Mouse (Mus musculus) kidney, postnatal 0 days (tissue): ENCODE measurements at regions not wholly inside any gene's neighbourhood (a gene's known extent, or its start where the extent isn't known, plus 50 kb on each side); places are given as distances from the start of the nearest gene placed in this dataset.

ENCODE experiments used
- ATAC-seq: fragments of 200-750 bp; cut with Nextera tagmentation; replicated peaks from 2 replicates; pipeline ENCODE4 v1.8.0; 2017; ENCODE audit warnings: low read depth, moderate number of reproducible peaks, moderate TSS enrichment, moderate library complexity; ENCODE audit not compliant: low FRiP score
- DNase-seq: peaks from one replicate; pipeline ENCODE4 v3.0.0-alpha.2; 2016; ENCODE audit warnings: low spot score
- H3K27ac ChIP-seq: fragments of 300-500 bp; sonication (generic); 2 replicates; pipeline ENCODE4 v1.5.1; 2014; ENCODE audit warnings: mild to moderate bottlenecking
- H3K27me3 ChIP-seq: fragments of 300-500 bp; sonication (generic); 2 replicates; pipeline ENCODE4 v1.6.1; 2014; ENCODE audit warnings: low read length, mixed read lengths; ENCODE audit not compliant: insufficient read depth
- H3K36me3 ChIP-seq: fragments of 300-500 bp; sonication (generic); 2 replicates; pipeline ENCODE4 v1.6.1; 2014; ENCODE audit warnings: low read length, mixed read lengths; ENCODE audit not compliant: insufficient read depth
- H3K4me1 ChIP-seq: fragments of 300-500 bp; sonication (generic); replicated peaks from 2 replicates; pipeline ENCODE4 v1.6.1; 2014; ENCODE audit warnings: antibody characterized with exemption, low read length, mixed read lengths; ENCODE audit not compliant: insufficient read depth
- H3K4me2 ChIP-seq: fragments of 300-500 bp; sonication (generic); 2 replicates; pipeline ENCODE4 v1.6.1; 2014; ENCODE audit warnings: mild to moderate bottlenecking, low read length, moderate library complexity, mixed read lengths
- H3K4me3 ChIP-seq: fragments of 300-500 bp; sonication (generic); replicated peaks from 2 replicates; pipeline ENCODE4 v1.5.1; 2014; ENCODE audit warnings: low read depth, low read length
- H3K9ac ChIP-seq: fragments of 300-500 bp; sonication (generic); 2 replicates; pipeline ENCODE4 v1.6.1; 2014; ENCODE audit warnings: low read depth, low read length
- H3K9me3 ChIP-seq: fragments of 300-500 bp; sonication (generic); replicated peaks from 2 replicates; pipeline ENCODE4 v1.6.1; 2016; ENCODE audit warnings: low read length, inconsistent platforms, mixed read lengths
- CTCF ChIP-seq: IDR thresholded peaks from 2 replicates; pipeline ENCODE4 v1.5.1; 2016; ENCODE audit warnings: antibody characterized with exemption, low read depth, mild to moderate bottlenecking, moderate library complexity
- WGBS: fragments of 180-500 bp; shearing (Covaris S2); extraction: QIAGEN DNeasy Blood & Tissue Kit; methylation state at CpG from one replicate; pipeline ENCODE4 v1.1.7; 2014; 5-methylcytosine and 5-hydroxymethylcytosine counted together

DNA sequence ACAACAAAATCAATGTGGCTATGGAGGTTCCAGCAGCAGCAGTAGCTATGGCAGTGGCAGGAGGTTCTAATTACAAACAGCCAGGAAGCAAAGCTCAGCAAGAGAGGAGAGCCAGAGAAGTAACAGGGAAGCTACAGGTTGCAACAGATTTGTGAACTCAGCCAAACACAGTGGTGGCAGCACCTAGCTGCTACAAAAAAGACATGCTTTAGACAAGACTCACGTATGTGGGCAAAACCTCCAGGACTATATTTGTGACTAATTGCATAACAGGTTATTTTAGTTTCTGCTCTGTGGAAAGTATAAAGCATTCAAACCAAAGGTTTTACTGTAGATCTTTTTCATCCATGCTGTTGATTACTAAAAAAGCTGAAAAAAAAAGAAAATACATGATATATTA lies 166.1 kb upstream of the Megf9 start:
- no peaks in the 10 kb centered on the region for H3K27me3 ChIP-seq
- no peak for TF ChIP-seq CTCF
- H3K4me1 ChIP-seq: no peaks in the 10 kb centered on the region
- no peak overlapping the region for H3K4me2 ChIP-seq
- no peaks in the 10 kb centered on the region for H3K9me3 ChIP-seq
- no peak overlapping the region for H3K4me3 ChIP-seq
- no peak for ATAC-seq
- H3K36me3 ChIP-seq: no peaks in the 10 kb centered on the region
- 84% methylated on average over 1 of the region's 1 CpGs for WGBS
- H3K9ac ChIP-seq: no peak overlapping the region
- H3K27ac ChIP-seq: no peak overlapping the region
- no peak for DNase-seq

DNA sequence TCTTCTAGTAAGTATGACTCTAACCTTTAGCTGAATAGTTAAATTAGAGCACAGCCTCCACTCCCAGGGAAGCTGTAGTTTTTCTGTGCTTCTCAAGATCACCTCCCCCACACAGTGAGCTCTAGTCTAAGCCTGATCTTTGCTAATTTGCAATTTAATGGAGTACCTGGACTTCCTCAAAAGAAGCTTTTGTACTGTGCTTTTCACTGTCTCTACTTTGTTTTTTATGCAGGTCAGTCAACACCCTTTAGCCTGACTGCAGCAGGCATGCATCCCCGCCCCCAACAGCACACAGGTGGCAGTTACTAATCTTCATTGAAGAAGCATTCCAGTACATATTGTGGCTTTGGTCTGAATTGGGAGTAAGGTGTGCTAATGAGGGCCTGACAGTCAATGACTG lies 129.4 kb upstream of the Megf9 start:
- ATAC-seq (no peak), DNase-seq (no peak)
- Histone ChIP-seq H3K4me1 (no peaks in the 10 kb centered on the region), H3K9ac (no peak overlapping the region), H3K27me3 (no peaks in the 10 kb centered on the region), H3K4me2 (no peak overlapping the region), H3K9me3 (no peaks in the 10 kb centered on the region), H3K4me3 (no peak overlapping the region), H3K27ac (no peak overlapping the region), H3K36me3 (no peaks in the 10 kb centered on the region)
- WGBS: 83% methylated on average over 1 of the region's 1 CpGs
- no peak for TF ChIP-seq CTCF

DNA sequence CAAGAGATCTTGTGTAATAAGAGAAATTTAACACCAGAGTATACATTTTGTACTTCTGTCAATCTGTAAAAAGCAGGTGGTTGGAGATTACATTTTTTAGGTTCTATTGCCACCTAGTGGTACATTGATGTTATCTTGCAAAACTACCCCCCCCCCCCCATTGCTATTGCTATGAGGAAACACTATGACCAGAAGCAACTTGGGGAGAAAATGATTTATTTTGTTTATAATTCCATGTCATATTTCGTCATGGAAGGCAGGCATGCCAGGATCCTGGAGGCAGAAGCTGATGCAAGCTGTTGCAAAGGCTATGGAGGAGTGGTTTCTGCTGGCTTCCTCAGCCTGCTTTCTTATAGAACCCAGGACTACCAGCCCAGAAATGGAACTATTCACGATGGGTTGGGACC lies 86.6 kb upstream of the Megf9 start:
- Histone ChIP-seq H3K27me3 (no peaks in the 10 kb centered on the region), H3K4me1 (no peaks in the 10 kb centered on the region), H3K27ac (no peak overlapping the region), H3K9ac (no peak overlapping the region), H3K36me3 (no peaks in the 10 kb centered on the region), H3K4me3 (no peak overlapping the region), H3K4me2 (no peak overlapping the region), H3K9me3 (no peaks in the 10 kb centered on the region)
- TF ChIP-seq CTCF: peak; percentile 65
- DNase-seq (peak; percentile 59), ATAC-seq (peak; percentile 52; the same call in 1 of the 2 replicates)
- WGBS: 46% methylated on average over 2 of the region's 2 CpGs

DNA sequence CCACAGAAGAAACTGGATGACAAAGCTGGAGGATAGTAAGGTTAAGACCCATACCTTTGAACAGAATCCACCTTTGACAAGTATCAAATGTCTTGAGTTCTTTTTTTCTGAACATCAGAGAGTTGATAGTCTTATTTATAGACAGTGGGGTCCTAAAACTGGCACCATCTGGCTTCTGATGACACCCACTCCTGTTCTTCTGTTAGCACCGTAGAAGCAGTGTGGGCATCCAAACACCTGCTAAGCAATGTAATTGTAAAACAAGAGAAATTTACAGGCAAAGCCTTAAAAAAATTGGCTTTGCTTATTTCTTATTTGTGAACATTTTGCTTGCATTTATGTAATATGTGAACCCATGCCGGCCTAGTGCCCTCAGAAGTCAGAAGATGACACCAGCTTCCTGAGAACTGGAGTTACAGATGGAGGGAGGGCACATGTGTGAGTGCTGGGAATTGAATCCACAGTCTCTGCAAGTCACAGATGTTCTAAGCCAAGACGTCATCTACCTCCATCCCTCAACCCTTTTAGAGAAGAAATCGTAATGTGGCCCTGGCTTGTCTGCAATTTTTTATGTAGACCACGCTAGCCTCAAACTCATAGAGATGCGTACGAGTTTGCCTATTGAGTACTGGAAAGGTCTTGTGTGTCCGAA lies 85.0 kb upstream of the Megf9 start:
- no peak overlapping the region for H3K4me3 ChIP-seq
- no peaks in the 10 kb centered on the region for H3K36me3 ChIP-seq
- no peak for DNase-seq
- no peak overlapping the region for H3K9ac ChIP-seq
- no peak overlapping the region for H3K4me2 ChIP-seq
- no peaks in the 10 kb centered on the region for H3K4me1 ChIP-seq
- no peaks in the 10 kb centered on the region for H3K9me3 ChIP-seq
- H3K27me3 ChIP-seq: no peaks in the 10 kb centered on the region
- WGBS: 91% methylated on average over 8 of the region's 8 CpGs
- TF ChIP-seq CTCF: no peak
- ATAC-seq: no peak
- H3K27ac ChIP-seq: no peak overlapping the region

DNA sequence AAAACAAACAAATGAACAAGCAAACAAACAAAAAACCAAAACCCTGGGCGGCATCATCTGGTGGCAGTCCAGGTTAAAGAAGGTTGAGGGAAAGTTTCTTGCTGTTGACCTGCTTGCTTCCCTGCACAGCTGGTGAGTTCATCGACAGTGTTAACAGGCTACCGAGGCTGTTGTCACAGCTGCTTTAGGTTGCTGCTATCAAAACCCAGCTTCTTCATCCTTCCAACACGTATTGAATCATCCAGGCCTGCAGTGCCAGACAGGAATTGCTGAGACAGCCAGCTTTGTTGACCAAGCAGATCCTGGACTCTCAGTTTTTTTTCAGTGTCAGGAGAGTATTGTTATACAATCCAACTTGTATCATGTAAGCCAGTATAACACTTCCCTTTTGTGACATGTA lies 81.0 kb upstream of the Megf9 start:
- Histone ChIP-seq H3K4me1 (no peaks in the 10 kb centered on the region), H3K9me3 (no peaks in the 10 kb centered on the region), H3K27ac (no peak overlapping the region), H3K4me2 (no peak overlapping the region), H3K36me3 (no peaks in the 10 kb centered on the region), H3K9ac (no peak overlapping the region), H3K27me3 (no peaks in the 10 kb centered on the region), H3K4me3 (no peak overlapping the region)
- 44% methylated on average over 4 of the region's 4 CpGs for WGBS
- ATAC-seq (no peak), DNase-seq (no peak)
- no peak for TF ChIP-seq CTCF

DNA sequence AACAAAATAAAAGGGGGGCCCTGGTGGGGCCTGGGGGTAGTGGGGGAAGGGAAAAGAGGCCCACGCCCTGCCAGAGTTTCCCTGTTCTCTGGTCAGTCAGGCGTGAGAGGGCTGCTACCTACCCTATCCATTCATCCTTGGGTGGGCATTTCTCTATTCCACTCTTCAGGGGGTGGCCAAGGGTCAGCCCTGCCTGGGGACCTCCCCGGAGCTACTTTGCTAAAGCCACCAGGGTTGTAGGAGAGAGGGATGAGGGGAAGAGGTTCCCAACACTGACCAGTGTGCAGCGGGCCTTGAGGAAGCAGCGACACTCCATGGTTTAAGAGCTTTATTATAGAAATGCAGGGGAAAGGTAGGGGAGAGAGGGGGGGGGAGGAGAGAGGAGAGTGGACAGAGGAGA lies 79.6 kb upstream of the Megf9 start:
- no peak for TF ChIP-seq CTCF
- Histone ChIP-seq H3K4me2 (no peak overlapping the region), H3K9ac (no peak overlapping the region), H3K4me1 (no peaks in the 10 kb centered on the region), H3K36me3 (no peaks in the 10 kb centered on the region), H3K9me3 (no peaks in the 10 kb centered on the region), H3K27me3 (no peaks in the 10 kb centered on the region), H3K4me3 (no peak overlapping the region), H3K27ac (no peak overlapping the region)
- no peak for ATAC-seq
- 70% methylated on average over 5 of the region's 5 CpGs for WGBS
- DNase-seq: no peak
